Mouse (Mus musculus): ENCODE measurements around the gene P2rx7. TPM values are rescaled to one million over a fixed set of nuclear protein-coding genes. Genes with fewer than 3 reads are reported as not detected.
A peak's percentile ranks its signal among the peaks of the same experiment; 100 is the strongest.

The P2rx7 gene
- polyA plus RNA-seq, 1 experiment = 18.9 TPM

GRCm38 (mm10) chr5:122730776-122731175 lies 87.1 kb downstream of the P2rx7 start:
- Histone ChIP-seq H3K27ac (ENCODE audit: insufficient read depth, low read length) (no peak overlapping the region), H3K4me3 (ENCODE audit: insufficient read depth, low read length) (no peak overlapping the region), H3K4me1 (ENCODE audit: control insufficient read depth, insufficient read depth, low read length) (no peaks in the 10 kb centered on the region)
- TF ChIP-seq POLR2A (IDR thresholded peaks at IDR 0.05; ENCODE audit: extremely low read depth, insufficient read depth, low read length) = no peak
- TF ChIP-seq CTCF (IDR thresholded peaks at IDR 0.05; ENCODE audit: extremely low read depth, insufficient read depth, low read length) = no peak

GRCm38 (mm10) chr5:122731321-122731720 lies 87.6 kb downstream of the P2rx7 start:
- no peak overlapping the region for H3K27ac ChIP-seq (ENCODE audit: insufficient read depth, low read length)
- no peak for TF ChIP-seq POLR2A (IDR thresholded peaks at IDR 0.05; ENCODE audit: extremely low read depth, insufficient read depth, low read length)
- TF ChIP-seq CTCF (IDR thresholded peaks at IDR 0.05; ENCODE audit: extremely low read depth, insufficient read depth, low read length) = peak; percentile 75
- no peak overlapping the region for H3K4me3 ChIP-seq (ENCODE audit: insufficient read depth, low read length)

GRCm38 (mm10) chr5:122731991-122732673 lies 88.4 kb downstream of the P2rx7 start:
- Histone ChIP-seq H3K4me3 (ENCODE audit: insufficient read depth, low read length) (no peak overlapping the region), H3K27ac (ENCODE audit: insufficient read depth, low read length) (no peak overlapping the region), H3K4me1 (ENCODE audit: control insufficient read depth, insufficient read depth, low read length) (no peaks in the 10 kb centered on the region)
- TF ChIP-seq CTCF (IDR thresholded peaks at IDR 0.05; ENCODE audit: extremely low read depth, insufficient read depth, low read length) = no peak
- TF ChIP-seq POLR2A (IDR thresholded peaks at IDR 0.05; ENCODE audit: extremely low read depth, insufficient read depth, low read length) = no peak

More at GRCm38 (mm10) chr5:122731321-122731720, 87.6 kb downstream of the P2rx7 start:
- H3K4me1 ChIP-seq (ENCODE audit: control insufficient read depth, insufficient read depth, low read length) = no peaks in the 10 kb centered on the region

GRCm38 (mm10) chr5:122733881-122734280 lies 90.2 kb downstream of the P2rx7 start:
- Histone ChIP-seq H3K4me1 (ENCODE audit: control insufficient read depth, insufficient read depth, low read length) (no peaks in the 10 kb centered on the region), H3K4me3 (ENCODE audit: insufficient read depth, low read length) (no peak overlapping the region), H3K27ac (ENCODE audit: insufficient read depth, low read length) (no peak overlapping the region)
- TF ChIP-seq CTCF (IDR thresholded peaks at IDR 0.05; ENCODE audit: extremely low read depth, insufficient read depth, low read length) (no peak), POLR2A (IDR thresholded peaks at IDR 0.05; ENCODE audit: extremely low read depth, insufficient read depth, low read length) (no peak)

GRCm38 (mm10) chr5:122735853-122736252 lies 92.1 kb downstream of the P2rx7 start:
- no peak overlapping the region for H3K4me3 ChIP-seq (ENCODE audit: insufficient read depth, low read length)
- no peaks in the 10 kb centered on the region for H3K4me1 ChIP-seq (ENCODE audit: control insufficient read depth, insufficient read depth, low read length)
- TF ChIP-seq CTCF (IDR thresholded peaks at IDR 0.05; ENCODE audit: extremely low read depth, insufficient read depth, low read length) (no peak), POLR2A (IDR thresholded peaks at IDR 0.05; ENCODE audit: extremely low read depth, insufficient read depth, low read length) (no peak)
- no peak overlapping the region for H3K27ac ChIP-seq (ENCODE audit: insufficient read depth, low read length)

GRCm38 (mm10) chr5:122736761-122737160 lies 93.0 kb downstream of the P2rx7 start:
- TF ChIP-seq CTCF (IDR thresholded peaks at IDR 0.05; ENCODE audit: extremely low read depth, insufficient read depth, low read length) = no peak
- no peak for TF ChIP-seq POLR2A (IDR thresholded peaks at IDR 0.05; ENCODE audit: extremely low read depth, insufficient read depth, low read length)
- no peak overlapping the region for H3K27ac ChIP-seq (ENCODE audit: insufficient read depth, low read length)
- H3K4me3 ChIP-seq (ENCODE audit: insufficient read depth, low read length) = no peak overlapping the region

More at GRCm38 (mm10) chr5:122736761-122737160, 93.0 kb downstream of the P2rx7 start:
- H3K4me1 ChIP-seq (ENCODE audit: control insufficient read depth, insufficient read depth, low read length) = no peaks in the 10 kb centered on the region

Other genes starting within 250 kb of the P2rx7 start
- gene Anapc7, start 222.2 kb upstream of the P2rx7 start, polyA plus RNA-seq (2012; rRNA removed) = 34.1 and 38.7 TPM in 2 replicates
- 354 and 358 TPM in 2 replicates for gene Atp2a2, start 141.7 kb upstream of the P2rx7 start, polyA plus RNA-seq (2012; rRNA removed)
- 21.8 and 25.5 TPM in 2 replicates for gene Ift81, start 29.4 kb upstream of the P2rx7 start, polyA plus RNA-seq (2012; rRNA removed)
- gene P2rx4, start 63.6 kb downstream of the P2rx7 start, polyA plus RNA-seq (2012; rRNA removed) = 24.7 and 29.2 TPM in 2 replicates
- gene Camkk2, start 135.5 kb downstream of the P2rx7 start, polyA plus RNA-seq (2012; rRNA removed) = 274 and 276 TPM in 2 replicates
- gene Anapc5, start 177.4 kb downstream of the P2rx7 start, polyA plus RNA-seq (2012; rRNA removed) = 420 and 467 TPM in 2 replicates
- gene Rnf34, start 206.1 kb downstream of the P2rx7 start, polyA plus RNA-seq (2012; rRNA removed) = 35.8 and 38.1 TPM in 2 replicates

Data from cortical plate, adult 2 months (tissue).